Mouse (Mus musculus) CH12F3 (cell line): ENCODE data around the gene Acox1.

Source experiments
- in situ Hi-C: fragments of 300-500 bp; cut with MboI; formaldehyde crosslinking; loops from 2 replicates; pipeline ENCODE4 v1.14.3; 2020; ENCODE audit warnings: low sequenced_read_pairs

The Acox1 gene

GRCm38 (mm10) chr11:116213877-116214510 lies 15.1 kb upstream of the Acox1 start:
- in situ Hi-C loops, result no loop called here

GRCm38 (mm10) chr11:116212847-116213246 lies 14.0 kb upstream of the Acox1 start:
- in situ Hi-C loops, result no loop called here

GRCm38 (mm10) chr11:116210696-116211095 lies 11.9 kb upstream of the Acox1 start:
- in situ Hi-C loops, result no loop called here

- in situ Hi-C loops, result no loop called here
Observed at GRCm38 (mm10) chr11:116209257-116209656, 10.4 kb upstream of the Acox1 start.

- in situ Hi-C loops, result no loop called here
Observed at GRCm38 (mm10) chr11:116208660-116209059, 9.8 kb upstream of the Acox1 start.

- in situ Hi-C loops, result no loop called here
Observed at GRCm38 (mm10) chr11:116206678-116207077, 7.8 kb upstream of the Acox1 start.

- in situ Hi-C loops, result no loop called here
Observed at GRCm38 (mm10) chr11:116203150-116203549, 4.3 kb upstream of the Acox1 start.

- in situ Hi-C loops, result no loop called here
Observed at GRCm38 (mm10) chr11:116201151-116201550, 2.3 kb upstream of the Acox1 start.

GRCm38 (mm10) chr11:116198132-116198531 lies 713 bp downstream of the Acox1 start:
- in situ Hi-C loops, result no loop called here

- in situ Hi-C loops, result no loop called here
Observed at GRCm38 (mm10) chr11:116197584-116197906, 1.3 kb downstream of the Acox1 start.

GRCm38 (mm10) chr11:116196866-116197583 lies 1.8 kb downstream of the Acox1 start:
- in situ Hi-C loops, result no loop called here

GRCm38 (mm10) chr11:116196336-116196735 lies 2.5 kb downstream of the Acox1 start:
- in situ Hi-C loops, result no loop called here

- in situ Hi-C loops, result no loop called here
Observed at GRCm38 (mm10) chr11:116195252-116195651, 3.6 kb downstream of the Acox1 start.

- in situ Hi-C loops, result no loop called here
Observed at GRCm38 (mm10) chr11:116194619-116195018, 4.2 kb downstream of the Acox1 start.

- in situ Hi-C loops, result no loop called here
Observed at GRCm38 (mm10) chr11:116187226-116187930, 11.5 kb downstream of the Acox1 start.

- in situ Hi-C loops, result no loop called here
Observed at GRCm38 (mm10) chr11:116186360-116186759, 12.5 kb downstream of the Acox1 start.

GRCm38 (mm10) chr11:116185836-116186235 lies 13.0 kb downstream of the Acox1 start:
- in situ Hi-C loops, result no loop called here

- in situ Hi-C loops, result no loop called here
Observed at GRCm38 (mm10) chr11:116178411-116179121, 20.3 kb downstream of the Acox1 start.

- in situ Hi-C loops, result no loop called here
Observed at GRCm38 (mm10) chr11:116176010-116176409, 22.8 kb downstream of the Acox1 start.

- in situ Hi-C loops, result no loop called here
Observed at GRCm38 (mm10) chr11:116174775-116175448, 23.9 kb downstream of the Acox1 start.

GRCm38 (mm10) chr11:116171959-116172358 lies 26.9 kb downstream of the Acox1 start:
- in situ Hi-C loops, result no loop called here
